Mouse (Mus musculus) embryo, embryonic 10 days (tissue): ENCODE measurements at regions not wholly inside any gene's neighbourhood (a gene's known extent, or its start where the extent isn't known, plus 50 kb on each side); places are given as distances from the start of the nearest gene placed in this dataset.

Experiments used
- DNase-seq: peaks from one replicate; pipeline ENCODE4 v3.0.0-alpha.2; 2015; ENCODE audit warnings: low spot score

- no peak for DNase-seq
These were observed 94.9 kb upstream of the Eef1e1 start for GRCm38 (mm10) chr13:38753722-38754121.

GRCm38 (mm10) chr13:38751876-38752275 is 93.0 kb upstream of the Eef1e1 start:
- DNase-seq, result no peak

- no peak for DNase-seq
These were observed 81.2 kb upstream of the Eef1e1 start for GRCm38 (mm10) chr13:38740066-38740465.

- DNase-seq, result no peak
These were observed 77.6 kb upstream of the Eef1e1 start for GRCm38 (mm10) chr13:38736361-38737035.

GRCm38 (mm10) chr13:38735294-38735693 is 76.4 kb upstream of the Eef1e1 start:
- no peak for DNase-seq

- DNase-seq, result no peak
These were observed 74.4 kb upstream of the Eef1e1 start for GRCm38 (mm10) chr13:38733246-38733645.

GRCm38 (mm10) chr13:38725452-38725851 is 66.6 kb upstream of the Eef1e1 start:
- DNase-seq, result no peak

- DNase-seq, result no peak
These were observed 62.3 kb upstream of the Eef1e1 start for GRCm38 (mm10) chr13:38721166-38721565.

GRCm38 (mm10) chr13:38714838-38715237 is 56.0 kb upstream of the Eef1e1 start:
- DNase-seq, result no peak
